Comparison of ENCODE assay signal across 7 mouse cellular contexts in genomic region chr19:5432992-5433852, GRCm38 (mm10). TPM values are rescaled to one million over a fixed set of nuclear protein-coding genes. Genes with fewer than 3 reads are reported as not detected.
DNase-seq lines count a peak whose midpoint lies in the region; ATAC-seq lines count a peak whose summit lies in the region.

No protein-coding gene starts in this region.

- no peaks in the 10 kb centered on the region for H3K36me3 ChIP-seq in forebrain, embryonic 12.5 days (replicated peaks)
- no peaks in the 10 kb centered on the region for H3K36me3 ChIP-seq in hindbrain, embryonic 15.5 days
- H3K36me3 ChIP-seq in liver, embryonic 12.5 days = no peaks in the 10 kb centered on the region; the same call in 1 of the 2 replicates

- H3K4me2 ChIP-seq in forebrain, embryonic 12.5 days = peak overlapping the region; percentile 43
- H3K4me2 ChIP-seq in hindbrain, embryonic 15.5 days = peak overlapping the region; percentile 54
- peak overlapping the region; percentile 72 for H3K4me2 ChIP-seq in liver, embryonic 12.5 days

- H3K4me3 ChIP-seq in forebrain, embryonic 12.5 days (replicated peaks) = peak overlapping the region; percentile 8; the same call in 1 of the 2 replicates
- 0 out of 2 replicates have a peak overlapping the region, but pooled peaks have one; percentile 6 for H3K4me3 ChIP-seq in hindbrain, embryonic 15.5 days
- peak overlapping the region; percentile 40 for H3K4me3 ChIP-seq in liver, embryonic 12.5 days

- 13% methylated on average over 16 of the region's 16 CpGs for WGBS in forebrain, embryonic 12.5 days
- WGBS in hindbrain, embryonic 15.5 days = 13% methylated on average over 16 of the region's 16 CpGs
- WGBS in liver, embryonic 12.5 days (ENCODE audit: insufficient replicate concordance) = 5% methylated on average over 16 of the region's 16 CpGs

- peak overlapping the region; percentile 2; the same call in 1 of the 2 replicates for H3K9ac ChIP-seq in forebrain, embryonic 12.5 days
- no peak overlapping the region for H3K9ac ChIP-seq in hindbrain, embryonic 15.5 days
- peak overlapping the region; percentile 57 for H3K9ac ChIP-seq in liver, embryonic 12.5 days

- DNase-seq in ES-CJ7 (ENCODE audit: low read depth, low spot score) = peak; percentile 57
- peak; percentile 58 for DNase-seq in adrenal gland, postnatal 25 days
- DNase-seq in naive thymus-derived CD4-positive, alpha-beta T cell, adult 2 months (ENCODE audit: low read depth) = peak; percentile 80
- peak; percentile 45 for DNase-seq in yolk sac, embryonic 10.5 days (ENCODE audit: low spot score)

- no peaks in the 10 kb centered on the region for H3K9me3 ChIP-seq in forebrain, embryonic 12.5 days
- H3K9me3 ChIP-seq in hindbrain, embryonic 15.5 days = no peaks in the 10 kb centered on the region
- H3K9me3 ChIP-seq in liver, embryonic 12.5 days (replicated peaks) = no peaks in the 10 kb centered on the region

- H3K27ac ChIP-seq in forebrain, embryonic 12.5 days = no peak overlapping the region
- H3K27ac ChIP-seq in hindbrain, embryonic 15.5 days (replicated peaks) = peak overlapping the region; percentile 62; the same call in 1 of the 2 replicates
- peak overlapping the region; percentile 68 for H3K27ac ChIP-seq in liver, embryonic 12.5 days

- peaks cover 12% of the 10 kb centered on the region for H3K4me1 ChIP-seq in forebrain, embryonic 12.5 days
- H3K4me1 ChIP-seq in hindbrain, embryonic 15.5 days (replicated peaks) = peaks cover 22% of the 10 kb centered on the region
- H3K4me1 ChIP-seq in liver, embryonic 12.5 days = peaks cover 20% of the 10 kb centered on the region

- peaks cover 18% of the 10 kb centered on the region; the same call in 1 of the 2 replicates for H3K27me3 ChIP-seq in forebrain, embryonic 12.5 days
- 0 out of 2 replicates have a peak, but pooled peaks cover 5% of the 10 kb centered on the region for H3K27me3 ChIP-seq in hindbrain, embryonic 15.5 days
- H3K27me3 ChIP-seq in liver, embryonic 12.5 days (replicated peaks) = peaks cover 16% of the 10 kb centered on the region; the same call in 1 of the 2 replicates

- no peak for ATAC-seq in forebrain, embryonic 12.5 days (ENCODE audit: low FRiP score)
- peak; percentile 58; the same call in 1 of the 2 replicates for ATAC-seq in hindbrain, embryonic 15.5 days (ENCODE audit: low FRiP score, low read depth)
- peak; percentile 43 for ATAC-seq in liver, embryonic 12.5 days

RNA-seq across cellular contexts. Expression of gene AI837181, which starts 8.3 kb away (rescaled TPM):
- 43.1 and 51.1 TPM in 2 replicates for total RNA-seq in adrenal gland, postnatal 25 days (2021)
- polyA plus RNA-seq in forebrain, embryonic 12.5 days (2016; fragmentation: Nextera tagmentation; extraction: Ambion mirVana) = 48.3 and 50.8 TPM in 2 replicates
- polyA plus RNA-seq in hindbrain, embryonic 15.5 days (2015; fragmentation: Nextera tagmentation; extraction: Ambion mirVana) = 74.9 and 82.4 TPM in 2 replicates
- polyA plus RNA-seq in liver, embryonic 12.5 days (2016; fragmentation: Nextera tagmentation; extraction: Ambion mirVana) = 21.8 and 24.0 TPM in 2 replicates

RNA-seq across cellular contexts. Expression of gene Drap1, which starts 8.4 kb away (rescaled TPM):
- 182 and 221 TPM in 2 replicates for total RNA-seq in adrenal gland, postnatal 25 days (2021)
- 257 and 260 TPM in 2 replicates for polyA plus RNA-seq in forebrain, embryonic 12.5 days (2016; fragmentation: Nextera tagmentation; extraction: Ambion mirVana)
- polyA plus RNA-seq in hindbrain, embryonic 15.5 days (2015; fragmentation: Nextera tagmentation; extraction: Ambion mirVana) = 301 and 311 TPM in 2 replicates
- 108 TPM in 2 replicates for polyA plus RNA-seq in liver, embryonic 12.5 days (2016; fragmentation: Nextera tagmentation; extraction: Ambion mirVana)

RNA-seq across cellular contexts. Expression of gene Fosl1, which starts 14.1 kb away (rescaled TPM):
- total RNA-seq in adrenal gland, postnatal 25 days (2021) = not detected in 2 replicates
- polyA plus RNA-seq in forebrain, embryonic 12.5 days (2016; fragmentation: Nextera tagmentation; extraction: Ambion mirVana) = not detected in 2 replicates
- polyA plus RNA-seq in hindbrain, embryonic 15.5 days (2015; fragmentation: Nextera tagmentation; extraction: Ambion mirVana) = not detected in 2 replicates
- polyA plus RNA-seq in liver, embryonic 12.5 days (2016; fragmentation: Nextera tagmentation; extraction: Ambion mirVana) = not detected in 2 replicates

RNA-seq across cellular contexts. Expression of gene Ccdc85b, which starts 24.5 kb away (rescaled TPM):
- total RNA-seq in adrenal gland, postnatal 25 days (2021) = 7.2 and 10.9 TPM in 2 replicates
- polyA plus RNA-seq in forebrain, embryonic 12.5 days (2016; fragmentation: Nextera tagmentation; extraction: Ambion mirVana) = 8.0 and 9.0 TPM in 2 replicates
- 12.8 and 14.0 TPM in 2 replicates for polyA plus RNA-seq in hindbrain, embryonic 15.5 days (2015; fragmentation: Nextera tagmentation; extraction: Ambion mirVana)
- polyA plus RNA-seq in liver, embryonic 12.5 days (2016; fragmentation: Nextera tagmentation; extraction: Ambion mirVana) = 4.1 and 4.8 TPM in 2 replicates

RNA-seq across cellular contexts. Expression of gene Fibp, which starts 27.2 kb away (rescaled TPM):
- 53.7 and 100 TPM in 2 replicates for total RNA-seq in adrenal gland, postnatal 25 days (2021)
- polyA plus RNA-seq in forebrain, embryonic 12.5 days (2016; fragmentation: Nextera tagmentation; extraction: Ambion mirVana) = 122 and 128 TPM in 2 replicates
- polyA plus RNA-seq in hindbrain, embryonic 15.5 days (2015; fragmentation: Nextera tagmentation; extraction: Ambion mirVana) = 147 and 160 TPM in 2 replicates
- polyA plus RNA-seq in liver, embryonic 12.5 days (2016; fragmentation: Nextera tagmentation; extraction: Ambion mirVana) = 44.3 and 45.2 TPM in 2 replicates
